Mouse (Mus musculus): Measurements from ENCODE around the gene Saa3. TPM values are rescaled to one million over a fixed set of nuclear protein-coding genes. Genes with fewer than 3 reads are reported as not detected.

The Saa3 gene
- polyA plus RNA-seq, 1 experiment from 2014 or later: 0.99 TPM

GRCm38 (mm10) chr7:46719526-46719925, 4.0 kb upstream of the Saa3 start:
- Histone ChIP-seq H3K4me1 (replicated peaks; ENCODE audit: control insufficient read depth, insufficient read depth, low read length) (no peaks in the 10 kb centered on the region), H3K27ac (ENCODE audit: low read depth) (no peak overlapping the region), H3K9ac (ENCODE audit: low read length) (no peak overlapping the region), H3K4me2 (ENCODE audit: low read length) (no peak overlapping the region), H3K4me3 (ENCODE audit: low read depth, low read length) (no peak overlapping the region), H3K27me3 (replicated peaks; ENCODE audit: control insufficient read depth, insufficient read depth, low read length) (0 out of 2 replicates have a peak, but pooled peaks cover 3% of the 10 kb centered on the region), H3K9me3 (ENCODE audit: control insufficient read depth, low read length) (no peaks in the 10 kb centered on the region), H3K36me3 (ENCODE audit: control insufficient read depth, insufficient read depth, low read length) (no peaks in the 10 kb centered on the region)
- ATAC-seq (replicated peaks; ENCODE audit: low FRiP score, low TSS enrichment, low read depth) (no peak), DNase-seq (ENCODE audit: low spot score) (no peak)
- 61% methylated on average over 7 of the region's 7 CpGs for WGBS

GRCm38 (mm10) chr7:46718591-46719270, 3.2 kb upstream of the Saa3 start:
- 76% methylated on average over 7 of the region's 7 CpGs for WGBS
- Histone ChIP-seq H3K27ac (ENCODE audit: low read depth) (no peak overlapping the region), H3K36me3 (ENCODE audit: control insufficient read depth, insufficient read depth, low read length) (no peaks in the 10 kb centered on the region), H3K4me3 (ENCODE audit: low read depth, low read length) (no peak overlapping the region), H3K4me1 (replicated peaks; ENCODE audit: control insufficient read depth, insufficient read depth, low read length) (no peaks in the 10 kb centered on the region), H3K4me2 (ENCODE audit: low read length) (no peak overlapping the region), H3K9me3 (ENCODE audit: control insufficient read depth, low read length) (no peaks in the 10 kb centered on the region), H3K27me3 (replicated peaks; ENCODE audit: control insufficient read depth, insufficient read depth, low read length) (0 out of 2 replicates have a peak, but pooled peaks cover 3% of the 10 kb centered on the region), H3K9ac (ENCODE audit: low read length) (no peak overlapping the region)
- ATAC-seq (replicated peaks; ENCODE audit: low FRiP score, low TSS enrichment, low read depth): no peak
- DNase-seq (ENCODE audit: low spot score): no peak

GRCm38 (mm10) chr7:46716897-46717296, 1.4 kb upstream of the Saa3 start:
- Histone ChIP-seq H3K27ac (ENCODE audit: low read depth) (no peak overlapping the region), H3K9ac (ENCODE audit: low read length) (no peak overlapping the region), H3K4me1 (replicated peaks; ENCODE audit: control insufficient read depth, insufficient read depth, low read length) (no peaks in the 10 kb centered on the region), H3K4me3 (ENCODE audit: low read depth, low read length) (no peak overlapping the region), H3K27me3 (replicated peaks; ENCODE audit: control insufficient read depth, insufficient read depth, low read length) (0 out of 2 replicates have a peak, but pooled peaks cover 3% of the 10 kb centered on the region), H3K36me3 (ENCODE audit: control insufficient read depth, insufficient read depth, low read length) (no peaks in the 10 kb centered on the region), H3K9me3 (ENCODE audit: control insufficient read depth, low read length) (no peaks in the 10 kb centered on the region), H3K4me2 (ENCODE audit: low read length) (no peak overlapping the region)
- ATAC-seq (replicated peaks; ENCODE audit: low FRiP score, low TSS enrichment, low read depth): no peak
- 46% methylated on average over 5 of the region's 5 CpGs for WGBS
- no peak for DNase-seq (ENCODE audit: low spot score)

- WGBS: 32% methylated on average over 6 of the region's 6 CpGs
- Histone ChIP-seq H3K9ac (ENCODE audit: low read length) (no peak overlapping the region), H3K27me3 (replicated peaks; ENCODE audit: control insufficient read depth, insufficient read depth, low read length) (no peaks in the 10 kb centered on the region), H3K4me2 (ENCODE audit: low read length) (no peak overlapping the region), H3K4me3 (ENCODE audit: low read depth, low read length) (no peak overlapping the region), H3K9me3 (ENCODE audit: control insufficient read depth, low read length) (no peaks in the 10 kb centered on the region), H3K36me3 (ENCODE audit: control insufficient read depth, insufficient read depth, low read length) (no peaks in the 10 kb centered on the region), H3K27ac (ENCODE audit: low read depth) (no peak overlapping the region), H3K4me1 (replicated peaks; ENCODE audit: control insufficient read depth, insufficient read depth, low read length) (peaks cover 2% of the 10 kb centered on the region)
- DNase-seq (ENCODE audit: low spot score) (peak; percentile 79), ATAC-seq (replicated peaks; ENCODE audit: low FRiP score, low TSS enrichment, low read depth) (no peak)
These were observed 982 bp downstream of the Saa3 start for GRCm38 (mm10) chr7:46714518-46714917.

GRCm38 (mm10) chr7:46712250-46712649, 3.2 kb downstream of the Saa3 start:
- H3K4me1 ChIP-seq (replicated peaks; ENCODE audit: control insufficient read depth, insufficient read depth, low read length): peaks cover 7% of the 10 kb centered on the region
- peaks cover 13% of the 10 kb centered on the region; the same call in 1 of the 2 replicates for H3K36me3 ChIP-seq (ENCODE audit: control insufficient read depth, insufficient read depth, low read length)
- no peak overlapping the region for H3K9ac ChIP-seq (ENCODE audit: low read length)
- no peak overlapping the region for H3K4me3 ChIP-seq (ENCODE audit: low read depth, low read length)
- H3K9me3 ChIP-seq (ENCODE audit: control insufficient read depth, low read length): no peaks in the 10 kb centered on the region
- WGBS: 62% methylated on average over 6 of the region's 6 CpGs
- no peak for DNase-seq (ENCODE audit: low spot score)
- no peak for ATAC-seq (replicated peaks; ENCODE audit: low FRiP score, low TSS enrichment, low read depth)
- H3K27me3 ChIP-seq (replicated peaks; ENCODE audit: control insufficient read depth, insufficient read depth, low read length): no peaks in the 10 kb centered on the region
- H3K27ac ChIP-seq (ENCODE audit: low read depth): no peak overlapping the region
- no peak overlapping the region for H3K4me2 ChIP-seq (ENCODE audit: low read length)

- DNase-seq (ENCODE audit: low spot score) (peak; percentile 99), ATAC-seq (replicated peaks; ENCODE audit: low FRiP score, low TSS enrichment, low read depth) (peak; percentile 94)
- H3K4me2 ChIP-seq (ENCODE audit: low read length): peak within 1 kb of the TSS; percentile 60
- peaks cover 7% of the 10 kb centered on the region for H3K4me1 ChIP-seq (replicated peaks; ENCODE audit: control insufficient read depth, insufficient read depth, low read length)
- peak within 1 kb of the TSS; percentile 89 for H3K9ac ChIP-seq (ENCODE audit: low read length)
- H3K9me3 ChIP-seq (ENCODE audit: control insufficient read depth, low read length): no peaks in the 10 kb centered on the region
- peak within 1 kb of the TSS; percentile 80 for H3K27ac ChIP-seq (ENCODE audit: low read depth)
- peak within 1 kb of the TSS; percentile 66 for H3K4me3 ChIP-seq (ENCODE audit: low read depth, low read length)
- peaks cover 31% of the 10 kb centered on the region for H3K36me3 ChIP-seq (ENCODE audit: control insufficient read depth, insufficient read depth, low read length)
- WGBS: 2% methylated on average over 38 of the region's 38 CpGs
- H3K27me3 ChIP-seq (replicated peaks; ENCODE audit: control insufficient read depth, insufficient read depth, low read length): no peaks in the 10 kb centered on the region
These were observed 5.1 kb downstream of the Saa3 start, which contains the start of gene Saal1 for GRCm38 (mm10) chr7:46710390-46710844. TSS of gene Saal1 (minus strand) at chr7:46710680.

- ATAC-seq (replicated peaks; ENCODE audit: low FRiP score, low TSS enrichment, low read depth) (no peak), DNase-seq (ENCODE audit: low spot score) (no peak)
- 89% methylated on average over 6 of the region's 6 CpGs for whole genome bisulfite sequencing
- H3K36me3 ChIP-seq (ENCODE audit: control insufficient read depth, insufficient read depth, low read length): peaks cover 89% of the 10 kb centered on the region
- no peaks in the 10 kb centered on the region for H3K27me3 ChIP-seq (replicated peaks; ENCODE audit: control insufficient read depth, insufficient read depth, low read length)
- H3K4me1 ChIP-seq (replicated peaks; ENCODE audit: control insufficient read depth, insufficient read depth, low read length): no peaks in the 10 kb centered on the region
- no peak overlapping the region for H3K4me2 ChIP-seq (ENCODE audit: low read length)
- no peak overlapping the region for H3K4me3 ChIP-seq (ENCODE audit: low read depth, low read length)
- H3K9ac ChIP-seq (ENCODE audit: low read length): no peak overlapping the region
- no peaks in the 10 kb centered on the region for H3K9me3 ChIP-seq (ENCODE audit: control insufficient read depth, low read length)
- no peak overlapping the region for H3K27ac ChIP-seq (ENCODE audit: low read depth)
These were observed 14.9 kb downstream of the Saa3 start for GRCm38 (mm10) chr7:46700521-46701025.

- WGBS: 71% methylated on average over 1 of the region's 1 CpGs
- no peak overlapping the region for H3K4me3 ChIP-seq (ENCODE audit: low read depth, low read length)
- ATAC-seq (replicated peaks; ENCODE audit: low FRiP score, low TSS enrichment, low read depth) (no peak), DNase-seq (ENCODE audit: low spot score) (no peak)
- no peaks in the 10 kb centered on the region for H3K27me3 ChIP-seq (replicated peaks; ENCODE audit: control insufficient read depth, insufficient read depth, low read length)
- no peak overlapping the region for H3K9ac ChIP-seq (ENCODE audit: low read length)
- H3K4me2 ChIP-seq (ENCODE audit: low read length): no peak overlapping the region
- H3K9me3 ChIP-seq (ENCODE audit: control insufficient read depth, low read length): no peaks in the 10 kb centered on the region
- peaks cover 65% of the 10 kb centered on the region for H3K36me3 ChIP-seq (ENCODE audit: control insufficient read depth, insufficient read depth, low read length)
- no peak overlapping the region for H3K27ac ChIP-seq (ENCODE audit: low read depth)
- no peaks in the 10 kb centered on the region for H3K4me1 ChIP-seq (replicated peaks; ENCODE audit: control insufficient read depth, insufficient read depth, low read length)
These were observed 18.7 kb downstream of the Saa3 start for GRCm38 (mm10) chr7:46696754-46697153.

- Histone ChIP-seq H3K4me2 (ENCODE audit: low read length) (no peak overlapping the region), H3K27ac (ENCODE audit: low read depth) (no peak overlapping the region), H3K9ac (ENCODE audit: low read length) (no peak overlapping the region), H3K4me1 (replicated peaks; ENCODE audit: control insufficient read depth, insufficient read depth, low read length) (no peaks in the 10 kb centered on the region), H3K9me3 (ENCODE audit: control insufficient read depth, low read length) (no peaks in the 10 kb centered on the region), H3K36me3 (ENCODE audit: control insufficient read depth, insufficient read depth, low read length) (peaks cover 42% of the 10 kb centered on the region), H3K4me3 (ENCODE audit: low read depth, low read length) (no peak overlapping the region), H3K27me3 (replicated peaks; ENCODE audit: control insufficient read depth, insufficient read depth, low read length) (no peaks in the 10 kb centered on the region)
- 83% methylated on average over 5 of the region's 5 CpGs for WGBS
- DNase-seq (ENCODE audit: low spot score): no peak
- no peak for ATAC-seq (replicated peaks; ENCODE audit: low FRiP score, low TSS enrichment, low read depth)
These were observed 28.7 kb downstream of the Saa3 start for GRCm38 (mm10) chr7:46686827-46687226.

Measured in intestine, embryonic 14.5 days (tissue).